Mouse (Mus musculus) hindlimb bud, embryonic 11.5 days (tissue): Measurements from ENCODE around the gene Tmem129.

Experiments used
- DNase-seq: peaks from one replicate; pipeline ENCODE4 v3.0.0-alpha.2; 2012; ENCODE audit warnings: low read depth, low spot score; ENCODE audit errors: extremely low spot score

Tmem129 gene

DNA sequence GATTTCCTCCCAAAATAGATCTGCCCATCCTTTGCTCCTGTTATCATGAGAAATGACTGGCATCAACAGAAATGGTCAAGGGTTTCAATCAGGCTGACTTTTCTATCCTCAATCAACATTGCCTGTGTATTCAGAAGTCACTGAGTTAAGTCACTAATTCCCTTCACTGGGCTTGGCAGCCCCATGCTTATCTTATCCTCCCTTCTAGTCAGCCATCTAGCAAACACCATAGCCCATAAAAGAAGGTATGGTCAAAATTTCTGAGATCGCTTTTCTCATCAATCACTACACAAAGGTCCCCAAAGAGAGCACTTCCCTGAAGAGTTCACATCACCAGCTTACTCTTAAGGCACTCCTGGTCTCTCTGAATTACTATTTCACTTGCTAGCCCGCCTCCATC is 7.2 kb downstream of the Tmem129 start:
- DNase-seq, result no peak

DNA sequence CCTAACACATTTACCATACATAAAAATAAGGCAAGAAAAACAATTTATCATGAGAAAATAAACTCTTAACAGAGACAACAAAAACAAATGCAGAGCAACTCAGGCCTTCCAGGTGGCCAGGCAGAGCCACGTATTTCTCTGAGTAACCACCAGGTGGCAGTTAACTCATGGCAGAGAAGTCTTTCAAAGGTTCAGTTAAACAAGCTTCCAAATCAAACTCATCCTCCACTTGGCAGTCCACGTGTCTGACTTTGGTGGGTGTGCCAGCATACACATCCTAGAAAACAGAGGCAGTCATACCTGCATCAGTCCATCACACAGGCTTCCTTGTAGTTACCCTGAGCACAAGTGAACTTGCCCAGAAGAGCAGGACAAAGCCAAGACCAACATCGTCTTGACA is 17.6 kb downstream of the Tmem129 start:
- DNase-seq, result no peak

DNA sequence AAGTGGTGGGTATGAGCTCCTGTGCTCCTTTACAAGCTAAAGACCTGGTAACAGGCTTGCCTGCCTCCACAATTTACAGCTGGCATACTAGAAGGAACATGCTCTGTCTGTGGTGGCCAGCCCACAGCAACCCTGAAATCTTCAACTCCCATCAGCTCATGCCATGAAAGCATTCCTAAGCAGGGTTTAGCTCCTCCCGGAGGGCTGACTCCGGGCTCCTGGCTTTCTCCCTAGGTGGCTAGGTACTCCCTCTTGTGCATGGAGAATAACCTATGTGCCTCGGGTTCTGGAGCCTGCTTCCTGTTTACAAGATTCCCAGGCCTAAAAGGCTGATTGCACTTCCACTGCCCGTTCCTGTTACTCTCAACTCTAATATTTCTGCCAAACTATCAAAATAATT is 19.4 kb downstream of the Tmem129 start:
- DNase-seq, result no peak

DNA sequence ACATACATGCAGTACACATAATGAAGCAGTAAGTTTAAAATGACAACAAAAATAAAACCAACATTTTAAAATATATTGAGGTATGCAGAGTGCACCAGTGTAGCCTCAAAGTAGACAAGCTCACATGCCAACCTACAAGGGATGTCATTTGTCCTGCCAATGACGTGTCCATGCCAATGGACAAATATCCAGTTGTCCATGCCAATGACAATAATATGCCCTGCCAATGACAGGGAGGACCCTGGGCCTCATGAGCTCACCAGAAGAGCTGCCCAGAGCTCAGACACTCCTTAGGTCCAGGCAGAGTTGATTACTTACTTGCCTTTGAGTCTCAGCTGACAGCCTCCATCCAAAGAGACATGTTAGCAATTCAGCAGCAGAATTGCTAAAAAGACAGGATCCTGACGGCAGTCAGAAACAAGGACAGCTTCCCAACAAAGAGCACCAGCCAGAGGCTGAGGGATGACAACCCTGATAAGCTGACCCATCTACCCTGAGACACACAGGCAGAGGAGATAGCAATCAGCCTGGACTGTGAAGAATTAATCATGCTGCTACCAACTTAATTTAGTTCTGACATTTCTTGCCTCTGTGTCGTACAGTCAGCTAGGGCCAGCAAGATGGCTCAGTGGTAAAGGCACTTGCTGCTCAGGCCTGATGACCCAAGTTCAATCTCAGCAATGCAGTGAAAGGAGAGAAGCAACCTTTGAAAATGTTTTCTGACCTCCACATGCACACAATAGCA is 20.4 kb downstream of the Tmem129 start:
- no peak for DNase-seq

DNA sequence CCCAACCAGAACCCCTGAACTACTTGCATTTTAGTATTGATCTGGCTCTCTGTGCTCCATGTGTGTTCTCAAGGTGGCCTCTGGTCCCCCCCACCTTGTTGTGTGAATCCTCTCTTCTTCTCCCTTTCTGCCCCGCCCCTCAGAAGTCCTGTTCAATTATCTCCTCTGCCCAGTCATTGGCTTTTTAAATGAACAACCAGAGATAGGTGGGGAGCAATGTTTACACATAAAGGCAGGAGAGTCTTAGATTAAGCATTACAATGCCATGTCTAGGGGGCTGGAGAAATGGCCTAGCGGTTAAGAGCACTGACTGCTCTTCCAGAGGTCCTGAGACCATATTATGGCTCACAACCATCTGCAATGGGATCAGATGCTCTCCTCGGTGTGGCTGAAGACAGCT is 22.9 kb downstream of the Tmem129 start:
- DNase-seq, result no peak

DNA sequence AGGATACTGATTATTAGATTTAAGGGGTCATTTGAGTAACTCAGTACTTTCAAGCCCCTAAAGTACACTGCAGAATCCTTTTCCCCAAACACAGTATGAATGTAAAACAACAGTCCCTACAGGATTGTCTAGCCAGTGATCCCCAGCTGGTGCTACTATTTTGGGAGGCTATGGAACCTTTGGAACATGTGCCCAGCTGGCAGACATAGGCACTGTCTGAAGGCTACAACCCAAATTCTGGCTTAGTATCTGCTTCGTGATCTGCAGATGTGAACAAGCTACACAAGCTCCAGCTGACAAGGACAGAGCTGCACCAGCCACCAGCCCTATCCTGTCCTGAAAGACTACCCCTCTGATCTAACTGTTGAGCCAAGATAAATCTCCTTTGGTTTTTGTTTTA is 25.7 kb downstream of the Tmem129 start:
- DNase-seq, result no peak

DNA sequence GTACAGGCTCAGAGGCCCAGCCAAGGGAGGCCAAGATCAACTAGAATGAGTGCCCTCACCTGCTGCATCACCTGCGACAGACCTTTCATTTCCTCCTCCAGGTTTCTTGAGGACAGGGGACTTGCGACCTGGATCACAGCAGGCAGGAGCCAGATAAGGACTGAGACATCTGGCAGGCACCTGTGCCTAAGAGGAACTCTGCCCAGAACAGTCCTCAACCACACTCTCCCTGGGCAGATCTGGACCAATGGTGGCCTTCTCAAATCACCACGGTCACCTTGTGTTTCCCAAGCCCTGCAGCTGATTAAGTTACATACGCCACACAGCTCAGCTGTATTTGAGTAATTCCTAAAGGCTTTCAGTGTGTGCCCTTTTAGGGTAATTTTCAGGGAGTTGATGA is 27.6 kb downstream of the Tmem129 start:
- DNase-seq, result no peak

DNA sequence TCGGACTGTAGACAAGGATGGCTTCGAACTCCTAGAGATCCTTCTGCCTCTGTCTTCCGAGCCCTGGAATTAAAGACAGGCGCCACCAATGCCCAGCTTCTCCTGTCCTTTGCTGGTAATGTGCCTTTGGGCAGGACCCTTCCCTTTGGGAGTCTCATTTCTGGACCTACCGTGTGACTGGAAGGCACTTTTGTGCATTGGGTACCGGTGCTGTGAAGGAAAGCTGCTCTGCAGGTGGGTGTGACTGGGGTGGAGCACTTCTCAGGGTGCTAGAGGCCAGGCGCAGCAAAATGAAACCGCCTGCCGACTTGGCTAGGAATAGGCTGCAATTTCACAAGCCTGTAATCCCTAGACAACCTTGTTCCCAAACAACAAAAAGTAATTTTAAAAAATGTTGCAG is 28.2 kb downstream of the Tmem129 start:
- DNase-seq, result no peak

DNA sequence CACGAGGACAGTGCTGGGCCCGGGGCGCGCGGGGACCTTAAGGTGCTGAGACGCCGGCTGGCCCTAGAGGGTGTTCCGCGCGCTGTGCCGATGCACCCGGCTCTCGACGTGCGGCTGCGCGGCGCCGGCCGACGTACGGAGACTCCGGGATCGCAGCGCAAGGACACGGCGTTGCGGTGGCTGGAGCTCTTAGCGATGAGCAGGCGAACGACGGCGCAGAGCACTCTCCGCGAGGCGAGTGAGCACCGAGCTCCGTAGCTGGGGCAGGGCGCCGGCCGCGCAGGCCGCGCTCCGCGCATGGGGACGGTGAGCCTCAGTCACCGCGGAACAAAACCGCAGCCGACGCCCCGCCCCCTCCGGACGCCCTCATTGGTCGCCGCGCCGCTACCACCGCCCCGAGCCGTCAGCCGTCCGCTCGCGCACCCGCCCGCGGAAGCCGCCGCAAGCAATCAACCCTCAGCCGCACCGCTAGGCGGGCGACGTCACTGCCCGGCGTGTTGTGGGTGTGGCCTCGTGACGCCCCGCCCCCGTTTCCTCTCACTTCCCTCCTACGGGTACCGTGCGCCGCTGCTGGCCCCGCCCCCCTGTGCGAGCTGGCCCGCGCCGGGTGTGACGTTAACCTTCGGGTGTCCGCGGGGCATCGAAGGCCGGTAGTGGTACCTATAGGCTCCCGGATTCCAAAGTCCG is 28.8 kb downstream of the Tmem129 start, which contains the start of the genes Fam53a and Gm9903:
Fam53a (minus strand) TSS at position 335 of the 687 bp plus-strand sequence.
Gm9903 (plus strand) TSS at position 625 of the 687 bp plus-strand sequence.
- no peak for DNase-seq

DNA sequence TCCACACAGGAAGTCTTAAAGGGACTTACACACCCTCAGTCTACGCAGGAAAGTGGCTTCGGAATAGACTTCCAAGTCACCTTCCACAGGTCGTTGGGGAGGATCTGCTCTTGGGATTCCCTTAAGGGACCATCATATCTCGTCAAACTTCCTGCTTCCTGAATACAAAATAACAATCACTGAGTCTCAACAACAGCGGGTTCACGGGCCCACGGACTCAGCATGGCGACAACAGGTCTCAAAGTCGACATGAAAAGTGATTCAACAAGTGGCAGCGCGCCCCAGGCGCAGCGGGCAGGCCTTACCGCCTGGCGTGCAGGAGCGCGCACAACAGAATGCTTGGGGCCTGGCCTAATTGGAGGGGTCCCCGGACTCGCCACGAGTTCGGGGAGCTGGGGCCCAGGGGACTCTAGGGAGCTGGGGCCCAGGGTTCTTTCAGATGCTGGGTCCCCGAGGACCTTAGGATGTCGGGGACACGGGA is 29.4 kb downstream of the Tmem129 start:
- DNase-seq, result no peak

DNA sequence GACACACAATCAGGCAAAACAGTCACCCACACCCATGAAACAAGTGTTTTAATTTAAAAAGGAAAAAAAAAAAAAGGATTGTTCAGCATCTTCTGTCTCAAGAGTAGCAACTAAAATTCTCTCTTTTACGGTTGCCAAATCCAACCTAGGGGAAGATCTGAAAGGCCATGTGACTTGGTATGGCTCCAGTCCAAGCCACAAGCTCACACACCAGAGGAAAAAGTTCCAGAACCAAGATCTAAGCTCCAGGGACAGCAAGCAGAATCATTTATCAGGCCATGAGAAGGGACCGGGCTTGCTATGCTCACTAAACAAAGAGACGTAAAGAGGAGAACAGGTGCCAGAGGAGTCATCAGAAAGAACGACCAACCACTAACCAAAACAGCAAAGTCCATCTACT is 30.2 kb downstream of the Tmem129 start:
- no peak for DNase-seq

DNA sequence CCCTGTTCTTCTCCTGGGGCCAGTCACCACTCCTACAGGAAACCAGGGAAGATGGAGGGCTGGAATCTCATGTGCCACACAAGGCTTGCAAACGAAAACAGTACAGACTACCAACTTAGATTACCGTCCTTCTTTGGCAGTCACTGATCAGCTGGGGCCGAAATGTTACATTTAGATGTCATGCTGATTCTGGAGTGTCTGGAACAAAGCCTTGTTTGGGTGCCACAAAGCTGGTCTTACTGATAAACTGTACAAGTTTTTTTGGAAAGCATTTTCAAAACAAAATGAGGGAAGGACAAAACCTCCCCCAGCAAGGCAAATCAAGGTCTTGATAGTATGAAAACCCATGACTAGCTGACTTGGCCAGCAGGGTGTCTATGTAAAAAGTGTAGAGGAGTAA is 34.5 kb downstream of the Tmem129 start:
- DNase-seq, result no peak

DNA sequence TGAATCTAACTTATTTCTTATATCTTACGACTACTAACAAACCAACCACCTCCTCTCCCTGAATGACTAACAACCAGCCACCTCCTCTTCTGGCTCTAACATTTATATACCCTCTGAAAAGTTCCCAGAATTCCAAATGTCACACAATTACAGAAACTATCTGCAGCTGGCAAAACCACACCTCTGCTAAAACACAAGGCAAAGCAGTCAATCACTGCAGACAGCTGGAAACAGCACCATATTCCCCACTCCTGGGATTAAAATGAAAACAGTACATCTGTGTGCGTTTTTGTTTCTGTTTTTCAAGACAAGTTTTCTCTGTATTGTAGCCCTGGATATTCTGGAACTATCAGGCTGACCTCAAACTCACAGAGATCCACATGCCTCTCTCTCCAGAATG is 35.5 kb downstream of the Tmem129 start:
- no peak for DNase-seq

DNA sequence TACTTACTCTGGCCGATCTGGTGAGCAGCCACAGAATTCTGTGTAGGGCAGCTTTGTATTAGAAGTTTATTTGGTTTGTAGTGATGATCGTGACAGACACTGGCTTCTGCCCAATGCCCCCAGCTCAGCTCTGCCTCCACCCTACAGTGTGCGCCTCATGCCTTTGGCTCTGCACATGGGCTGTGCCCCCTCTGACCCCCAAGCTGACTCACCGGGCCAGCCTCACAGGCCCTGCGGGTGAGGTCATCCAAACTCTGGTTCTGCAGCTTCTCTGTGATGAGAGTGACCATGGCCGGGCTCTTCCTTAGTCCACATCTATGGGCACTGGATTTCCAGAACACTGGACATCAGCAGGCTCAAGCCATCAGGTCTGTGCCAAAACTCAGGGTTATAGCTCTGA is 43.8 kb downstream of the Tmem129 start:
- no peak for DNase-seq

DNA sequence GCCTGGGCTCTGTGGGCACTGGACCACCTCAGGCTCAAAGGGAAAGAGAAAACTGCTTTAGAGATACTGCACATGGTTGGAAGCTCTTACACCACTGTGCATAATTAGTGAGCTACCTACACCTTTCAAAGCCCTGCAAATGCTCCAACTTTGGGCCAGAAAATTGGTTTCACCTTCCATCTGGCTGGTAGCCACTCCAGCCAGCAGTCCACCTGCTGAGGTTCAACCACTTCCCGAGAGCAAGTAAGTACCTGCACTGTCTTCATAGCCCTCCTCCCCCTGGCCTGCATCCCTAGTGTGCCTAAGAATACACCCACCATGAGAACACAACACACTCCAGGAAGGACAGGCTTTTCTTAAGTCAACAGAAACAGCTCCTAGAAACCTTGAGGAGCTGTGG is 46.4 kb downstream of the Tmem129 start:
- DNase-seq, result no peak

DNA sequence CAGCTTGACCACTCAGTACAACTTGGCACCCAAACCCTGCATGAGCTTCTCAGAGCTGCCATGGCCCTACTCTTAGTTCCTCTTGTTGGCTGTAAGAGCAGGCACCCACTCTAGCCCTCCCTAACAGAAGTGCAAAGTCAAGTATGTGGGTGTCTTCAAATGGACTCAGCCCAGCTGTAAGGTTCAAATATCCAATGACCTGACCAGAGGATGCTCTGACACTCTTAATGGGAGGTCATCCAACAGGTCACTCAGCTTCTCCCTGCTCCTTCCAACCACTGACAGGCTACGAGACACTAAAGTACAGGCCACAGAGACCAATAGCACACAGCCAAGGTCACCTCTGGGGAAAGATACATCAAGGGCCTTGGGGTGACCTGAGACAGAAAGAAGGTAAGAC is 49.0 kb downstream of the Tmem129 start:
- DNase-seq, result no peak

DNA sequence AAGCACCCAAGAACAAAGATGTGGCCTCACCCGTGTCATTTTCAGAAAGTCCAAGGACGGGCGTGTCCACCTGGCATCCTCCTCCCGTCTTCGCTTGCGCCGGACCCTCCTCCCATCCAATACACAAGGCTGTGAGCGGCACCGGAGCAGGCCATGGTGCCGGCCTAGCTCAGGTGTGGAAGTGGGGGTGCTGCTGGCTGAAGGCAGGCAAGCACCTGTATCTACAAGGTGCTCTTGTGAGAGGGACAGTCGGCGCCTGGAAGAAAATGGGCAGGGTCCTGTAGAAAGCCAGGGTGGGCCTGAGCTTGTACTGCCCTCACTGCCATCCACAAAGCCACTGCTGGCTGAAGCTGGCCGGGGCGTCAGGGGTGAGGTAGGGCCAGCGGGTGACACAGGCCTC is 50.8 kb downstream of the Tmem129 start:
- DNase-seq, result no peak

DNA sequence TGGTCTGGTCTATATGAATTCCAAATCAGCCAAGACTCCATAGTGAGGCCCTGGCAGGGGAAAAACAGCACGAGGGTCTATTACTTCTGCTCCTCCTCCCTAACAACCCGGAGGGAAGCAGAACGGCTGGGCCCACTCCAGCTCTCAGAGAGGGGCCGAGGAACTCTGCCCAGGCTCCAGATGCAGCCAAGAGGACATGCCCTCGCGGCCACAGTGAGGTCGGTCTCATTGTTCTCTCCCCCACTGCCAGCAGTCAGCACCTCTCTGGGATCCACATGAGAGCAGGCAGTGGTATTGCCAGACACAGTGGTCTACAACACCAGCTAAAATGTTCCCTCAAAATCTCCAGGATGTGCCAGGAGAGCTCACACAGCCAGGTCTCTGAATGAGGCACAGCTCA is 51.6 kb downstream of the Tmem129 start:
- no peak for DNase-seq

DNA sequence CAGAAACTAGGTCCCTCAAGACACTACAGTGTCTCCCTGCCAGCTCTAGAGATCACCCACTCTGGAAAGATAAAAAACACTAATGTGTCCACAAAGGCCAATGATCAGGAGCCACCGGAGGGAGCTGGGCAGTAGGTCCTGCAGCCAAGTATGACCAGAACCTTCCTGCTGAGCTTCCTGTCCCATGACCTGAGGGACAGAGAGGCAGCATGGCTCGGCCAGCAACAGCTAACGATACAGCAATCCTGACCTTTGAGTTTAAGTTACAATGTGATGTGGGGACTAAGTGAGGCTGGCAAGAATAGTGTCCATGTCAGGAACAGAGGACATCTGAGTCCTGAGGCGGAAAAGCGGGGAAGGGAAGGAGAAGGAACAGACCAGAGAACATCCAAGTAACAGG is 52.9 kb downstream of the Tmem129 start:
- no peak for DNase-seq
